In the genomic region with DNA sequence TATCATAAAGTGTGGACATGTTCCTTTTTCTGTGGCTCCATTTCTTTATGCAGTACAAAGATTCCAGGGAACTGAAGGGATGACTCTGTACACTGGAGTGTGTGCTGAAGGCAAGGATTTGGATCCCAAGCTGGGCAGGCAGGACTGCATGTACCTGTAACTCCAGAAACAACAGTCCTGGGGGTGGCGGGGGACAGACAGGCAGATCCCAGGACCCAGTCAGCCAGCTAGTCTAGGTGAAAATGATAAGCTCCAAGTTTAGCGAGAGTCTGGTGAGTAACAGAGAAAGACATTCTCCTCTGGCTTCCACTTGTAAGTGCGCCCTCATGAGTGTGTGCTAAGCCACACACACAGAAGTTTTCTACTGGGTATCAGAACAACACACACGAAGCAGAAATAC, we compare ENCODE assay signal across 1 mouse cellular context.
TF ChIP-seq lines count a peak whose summit lies in the region.

No protein-coding gene starts in this region.

TF ChIP-seq in myocyte, 11 proteins besides CTCF, POLR2A, EP300 and RAD21 (continued from another document):
- no peak for TF ChIP-seq CEBPB (IDR thresholded peaks at IDR 0.05; ENCODE audit: insufficient read depth, poor library complexity, severe bottlenecking)
- no peak for TF ChIP-seq POLR2AphosphoS2 (IDR thresholded peaks at IDR 0.05; ENCODE audit: insufficient read length, low read depth)
- TF ChIP-seq E2F4 (IDR thresholded peaks at IDR 0.05; ENCODE audit: insufficient read depth) = no peak
- TF ChIP-seq SRF (IDR thresholded peaks at IDR 0.05; ENCODE audit: control insufficient read depth, insufficient read length, low read depth) = no peak
- no peak for TF ChIP-seq USF1 (IDR thresholded peaks at IDR 0.05; ENCODE audit: low read depth)
- no peak for TF ChIP-seq TCF3 (IDR thresholded peaks at IDR 0.05; ENCODE audit: insufficient read length, low read depth)
